Mouse (Mus musculus) limb, embryonic 14.5 days (tissue): ENCODE data around the gene Sec23ip. TPM values are rescaled to one million over a fixed set of nuclear protein-coding genes. Genes with fewer than 3 reads are reported as not detected.
A peak's percentile ranks its signal among the peaks of the same experiment; 100 is the strongest.

Experiments used
- ATAC-seq: fragments of 200-750 bp; cut with Nextera tagmentation; 2 replicates; pipeline ENCODE4 v1.8.0; 2017; ENCODE audit warnings: low read depth, moderate number of reproducible peaks, moderate TSS enrichment; ENCODE audit not compliant: low FRiP score
- DNase-seq: peaks from one replicate; pipeline ENCODE4 v3.0.0-alpha.2; 2015; ENCODE audit warnings: low spot score
- H3K27ac ChIP-seq: fragments of 300-500 bp; sonication (generic); replicated peaks from 2 replicates; pipeline ENCODE4 v1.5.1; 2014; ENCODE audit warnings: low read depth, mild to moderate bottlenecking, low read length, moderate library complexity, mixed read lengths
- H3K27me3 ChIP-seq: fragments of 300-500 bp; sonication (generic); 2 replicates; pipeline ENCODE4 v1.6.1; 2014; ENCODE audit warnings: low read length, mixed read lengths; ENCODE audit not compliant: control insufficient read depth, insufficient read depth
- H3K36me3 ChIP-seq: fragments of 300-500 bp; sonication (generic); 2 replicates; pipeline ENCODE4 v1.6.1; 2014; ENCODE audit warnings: mild to moderate bottlenecking, low read length, moderate library complexity, mixed read lengths; ENCODE audit not compliant: control insufficient read depth, insufficient read depth
- H3K4me1 ChIP-seq: fragments of 300-500 bp; sonication (generic); 2 replicates; pipeline ENCODE4 v1.6.1; 2014; ENCODE audit warnings: antibody characterized with exemption, low read length, mixed read lengths; ENCODE audit not compliant: control insufficient read depth, insufficient read depth
- H3K4me2 ChIP-seq: fragments of 300-500 bp; sonication (generic); replicated peaks from 2 replicates; pipeline ENCODE4 v1.6.1; 2014; ENCODE audit warnings: low read depth, mild to moderate bottlenecking, low read length, moderate library complexity; ENCODE audit not compliant: severe bottlenecking
- H3K4me3 ChIP-seq: fragments of 300-500 bp; sonication (generic); replicated peaks from 2 replicates; pipeline ENCODE4 v1.5.1; 2014; ENCODE audit warnings: low read length
- H3K9ac ChIP-seq: fragments of 300-500 bp; sonication (generic); 2 replicates; pipeline ENCODE4 v1.6.1; 2014; ENCODE audit warnings: mild to moderate bottlenecking, low read depth, low read length, moderate library complexity; ENCODE audit not compliant: severe bottlenecking
- H3K9me3 ChIP-seq: fragments of 300-500 bp; sonication (generic); 2 replicates; pipeline ENCODE4 v1.6.1; 2016; ENCODE audit warnings: low read length; ENCODE audit not compliant: control insufficient read depth
- POLR2A ChIP-seq: fragments of 200-500 bp; IDR thresholded peaks from 2 replicates; pipeline ENCODE4 v1.8.0; 2012; ENCODE audit warnings: inconsistent platforms, mild to moderate bottlenecking, moderate library complexity, borderline replicate concordance; ENCODE audit not compliant: insufficient read depth, insufficient read length; ENCODE audit errors: extremely low read depth
- WGBS: fragments of 180-500 bp; shearing (Covaris S2); extraction: QIAGEN DNeasy Blood & Tissue Kit; methylation state at CpG from one replicate; pipeline ENCODE4 v1.1.7; 2014; 5-methylcytosine and 5-hydroxymethylcytosine counted together
- polyA plus RNA-seq, 2 experiments: library from polyadenylated mRNA; depleted of rRNA in 1 of 2; stranded (reverse) in 1 of 2; unstranded in 1 of 2; fragments of >200 nt; fragmentation: Nextera tagmentation in 1 of 2; extraction: Ambion mirVana in 1 of 2; gene quantifications; 2 replicates each; pipeline versions ENCODE4 v1.2.1 to v1.2.3; 2012 to 2014

Sec23ip gene
- polyA plus RNA-seq, 2 experiments, result 33.6 to 37.8 TPM

- peak overlapping the region; percentile 66; the same call in 1 of the 2 replicates for H3K4me2 ChIP-seq
- H3K27me3 ChIP-seq, result no peaks in the 10 kb centered on the region
- H3K4me3 ChIP-seq, result peak overlapping the region; percentile 98; the same call in 1 of the 2 replicates
- 72% methylated on average over 5 of the region's 5 CpGs for WGBS
- H3K9me3 ChIP-seq, result no peaks in the 10 kb centered on the region; the same call in 1 of the 2 replicates
- no peak for DNase-seq
- no peak overlapping the region for H3K27ac ChIP-seq
- peaks cover 7% of the 10 kb centered on the region; the same call in 1 of the 2 replicates for H3K36me3 ChIP-seq
- H3K9ac ChIP-seq, result no peak overlapping the region
- no peak for TF ChIP-seq POLR2A
- peaks cover 11% of the 10 kb centered on the region for H3K4me1 ChIP-seq
- no peak for ATAC-seq
These were observed 6.7 kb upstream of the Sec23ip start for GRCm38 (mm10) chr7:128738041-128738440.

DNA sequence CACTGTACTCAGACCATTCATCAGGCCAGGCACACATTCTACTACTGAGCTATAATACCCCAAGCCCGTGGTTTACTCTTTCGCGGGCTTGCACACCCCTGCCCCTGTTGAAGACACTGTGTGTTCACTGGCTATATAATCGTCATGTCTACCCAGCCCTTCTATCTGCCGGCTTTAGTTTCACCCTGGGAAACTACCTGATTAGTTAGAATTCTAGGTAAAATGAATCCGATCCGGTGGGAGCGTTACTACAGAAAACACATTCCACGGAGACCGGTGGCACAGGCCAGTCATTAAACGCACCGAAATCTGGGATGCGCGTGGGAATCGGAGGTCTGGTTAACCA lies 5.7 kb upstream of the Sec23ip start:
- Histone ChIP-seq H3K36me3 (peaks cover 7% of the 10 kb centered on the region; the same call in 1 of the 2 replicates), H3K4me3 (peak overlapping the region; percentile 98), H3K4me2 (peak overlapping the region; percentile 66), H3K9me3 (no peaks in the 10 kb centered on the region; the same call in 1 of the 2 replicates), H3K27ac (no peak overlapping the region), H3K27me3 (no peaks in the 10 kb centered on the region), H3K4me1 (peaks cover 11% of the 10 kb centered on the region), H3K9ac (peak overlapping the region; percentile 96)
- DNase-seq (no peak), ATAC-seq (no peak)
- TF ChIP-seq POLR2A, result no peak
- 1% methylated on average over 15 of the region's 15 CpGs for WGBS

DNA sequence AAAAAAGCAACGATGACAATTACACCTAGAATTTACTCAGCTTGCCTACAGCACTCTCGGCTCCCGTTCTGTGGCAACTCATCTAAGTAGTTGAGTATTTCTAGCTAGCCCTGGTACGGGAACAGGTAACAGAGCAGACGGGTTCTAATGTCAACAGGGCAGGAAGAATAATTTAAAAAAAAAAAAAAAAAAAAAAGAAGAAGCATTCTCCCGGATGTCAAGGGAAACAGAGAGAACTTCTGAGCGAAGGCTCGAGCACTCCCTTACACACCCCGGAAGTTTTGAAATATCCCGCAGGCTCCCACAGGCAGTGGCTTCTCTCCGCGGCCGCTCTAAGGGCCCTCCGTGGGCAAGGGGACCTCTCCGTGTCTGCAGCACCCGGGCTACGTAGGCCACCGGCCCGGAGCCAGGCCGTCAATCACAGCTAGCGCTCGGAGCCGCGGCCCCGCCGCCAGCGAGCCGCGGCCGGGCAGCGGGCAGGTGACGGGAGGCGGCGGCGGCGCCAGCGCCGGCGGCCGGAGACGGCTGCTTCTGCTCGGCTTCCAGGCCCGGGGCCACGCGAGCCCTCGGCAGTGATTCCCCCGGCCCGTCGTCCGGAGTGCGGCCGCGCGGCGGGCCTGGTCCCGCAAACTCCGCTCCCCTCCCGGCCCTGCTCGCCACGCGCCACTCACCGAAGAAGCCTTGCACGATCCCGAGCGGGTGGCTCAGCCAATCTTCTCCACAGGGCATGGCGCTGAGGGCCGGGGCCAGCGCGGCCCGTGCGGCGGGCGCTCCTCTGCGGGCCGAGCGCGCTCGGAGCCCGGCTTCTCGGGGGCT lies 5.1 kb upstream of the Sec23ip start:
- under 1% methylated on average over 38 of the region's 80 CpGs for WGBS

GRCm38 (mm10) chr7:128740334-128740733 lies 4.4 kb upstream of the Sec23ip start, which contains the start of gene Mcmbp:
Gene Mcmbp, minus strand, starts transcription at chr7:128740495.
- H3K27me3 ChIP-seq, result no peaks in the 10 kb centered on the region
- no peaks in the 10 kb centered on the region for H3K9me3 ChIP-seq
- ATAC-seq (peak; percentile 87), DNase-seq (peak; percentile 96)
- peaks cover 13% of the 10 kb centered on the region for H3K4me1 ChIP-seq
- peak; percentile 65; the same call in 1 of the 2 replicates for TF ChIP-seq POLR2A
- WGBS, result 6% methylated on average over 28 of the region's 35 CpGs
- peak within 1 kb of the TSS; percentile 66 for H3K4me2 ChIP-seq
- H3K4me3 ChIP-seq, result peak within 1 kb of the TSS; percentile 98
- peak within 1 kb of the TSS; percentile 96 for H3K9ac ChIP-seq
- H3K27ac ChIP-seq, result peak within 1 kb of the TSS; percentile 82
- H3K36me3 ChIP-seq, result 0 out of 2 replicates have a peak, but pooled peaks cover 3% of the 10 kb centered on the region

More for the DNA sequence above, 5.1 kb upstream of the Sec23ip start:
- peaks cover 13% of the 10 kb centered on the region for H3K4me1 ChIP-seq
- H3K36me3 ChIP-seq, result 0 out of 2 replicates have a peak, but pooled peaks cover 5% of the 10 kb centered on the region
- no peak for TF ChIP-seq POLR2A
- H3K27ac ChIP-seq, result peak overlapping the region; percentile 82
- DNase-seq (peak; percentile 12), ATAC-seq (peak; percentile 18)
- H3K9ac ChIP-seq, result peak overlapping the region; percentile 96
- peak overlapping the region; percentile 98 for H3K4me3 ChIP-seq
- no peaks in the 10 kb centered on the region for H3K27me3 ChIP-seq
- peak overlapping the region; percentile 66 for H3K4me2 ChIP-seq
- H3K9me3 ChIP-seq, result no peaks in the 10 kb centered on the region; the same call in 1 of the 2 replicates

- Histone ChIP-seq H3K9me3 (no peaks in the 10 kb centered on the region), H3K4me2 (peak overlapping the region; percentile 52), H3K27me3 (no peaks in the 10 kb centered on the region), H3K4me3 (peak overlapping the region; percentile 97; the same call in 1 of the 2 replicates), H3K36me3 (peaks cover 7% of the 10 kb centered on the region), H3K27ac (no peak overlapping the region), H3K9ac (no peak overlapping the region), H3K4me1 (peaks cover 18% of the 10 kb centered on the region)
- no peak for TF ChIP-seq POLR2A
- DNase-seq (no peak), ATAC-seq (no peak)
- 62% methylated on average over 2 of the region's 2 CpGs for WGBS
These were observed 845 bp upstream of the Sec23ip start for GRCm38 (mm10) chr7:128743898-128744297.
